Mouse (Mus musculus): Measurements from ENCODE around the gene Eps15l1.

Gene Eps15l1

GRCm38 (mm10) chr8:72421362-72422335, at the start of gene Eps15l1:
TSS of gene Eps15l1 (minus strand) at chr8:72421460.
- DNase-seq (ENCODE audit: low spot score), result peak; percentile 95

GRCm38 (mm10) chr8:72470684-72471083, 49.4 kb upstream of the Eps15l1 start:
- no peak for DNase-seq (ENCODE audit: low spot score)

- no peak for DNase-seq (ENCODE audit: low spot score)
Observed at GRCm38 (mm10) chr8:72469984-72470383, 48.7 kb upstream of the Eps15l1 start.

GRCm38 (mm10) chr8:72469243-72469642, 48.0 kb upstream of the Eps15l1 start:
- no peak for DNase-seq (ENCODE audit: low spot score)

- no peak for DNase-seq (ENCODE audit: low spot score)
Observed at GRCm38 (mm10) chr8:72464211-72464610, 43.0 kb upstream of the Eps15l1 start.

GRCm38 (mm10) chr8:72459881-72460533, 38.7 kb upstream of the Eps15l1 start:
- DNase-seq (ENCODE audit: low spot score), result no peak

GRCm38 (mm10) chr8:72458457-72458856, 37.2 kb upstream of the Eps15l1 start:
- DNase-seq (ENCODE audit: low spot score), result no peak

GRCm38 (mm10) chr8:72457806-72458205, 36.5 kb upstream of the Eps15l1 start:
- no peak for DNase-seq (ENCODE audit: low spot score)

GRCm38 (mm10) chr8:72455317-72455716, 34.1 kb upstream of the Eps15l1 start:
- no peak for DNase-seq (ENCODE audit: low spot score)

GRCm38 (mm10) chr8:72453904-72454303, 32.6 kb upstream of the Eps15l1 start:
- no peak for DNase-seq (ENCODE audit: low spot score)

- DNase-seq (ENCODE audit: low spot score), result no peak
Observed at GRCm38 (mm10) chr8:72451516-72451915, 30.3 kb upstream of the Eps15l1 start.

GRCm38 (mm10) chr8:72445071-72445470, 23.8 kb upstream of the Eps15l1 start:
- DNase-seq (ENCODE audit: low spot score), result no peak

GRCm38 (mm10) chr8:72443994-72444350, 22.7 kb upstream of the Eps15l1 start:
- no peak for DNase-seq (ENCODE audit: low spot score)

- peak; percentile 93 for DNase-seq (ENCODE audit: low spot score)
Observed at GRCm38 (mm10) chr8:72443338-72443993, 22.2 kb upstream of the Eps15l1 start, which contains the start of the genes Calr3 and 1700030K09Rik. TSS of gene Calr3 (minus strand) at chr8:72443870. TSS of gene 1700030K09Rik (plus strand) at chr8:72443880.

GRCm38 (mm10) chr8:72438248-72439015, 17.2 kb upstream of the Eps15l1 start:
- DNase-seq (ENCODE audit: low spot score), result no peak

- no peak for DNase-seq (ENCODE audit: low spot score)
Observed at GRCm38 (mm10) chr8:72434952-72435351, 13.7 kb upstream of the Eps15l1 start.

- no peak for DNase-seq (ENCODE audit: low spot score)
Observed at GRCm38 (mm10) chr8:72429676-72430075, 8.4 kb upstream of the Eps15l1 start.

GRCm38 (mm10) chr8:72422926-72423325, 1.7 kb upstream of the Eps15l1 start:
- no peak for DNase-seq (ENCODE audit: low spot score)

GRCm38 (mm10) chr8:72420571-72421361, 494 bp downstream of the Eps15l1 start:
- DNase-seq (ENCODE audit: low spot score), result no peak

GRCm38 (mm10) chr8:72418073-72418472, 3.2 kb downstream of the Eps15l1 start:
- DNase-seq (ENCODE audit: low spot score), result no peak

- DNase-seq (ENCODE audit: low spot score), result no peak
Observed at GRCm38 (mm10) chr8:72415252-72415651, 6.0 kb downstream of the Eps15l1 start.

Measured in urinary bladder, postnatal 10 days (tissue).